ENCODE assay signal across 8 mouse cellular contexts in genomic region chr1:92641514-92642272, GRCm38 (mm10). TPM values are rescaled to one million over a fixed set of nuclear protein-coding genes. Genes with fewer than 3 reads are reported as not detected.
DNase-seq lines count a peak whose midpoint lies in the region; ATAC-seq lines count a peak whose summit lies in the region.

TSS of gene Cops9 (minus strand) at chr1:92641985.

- peak within 1 kb of the TSS; percentile 89 for H3K4me3 ChIP-seq in hindbrain, embryonic 12.5 days

- no peaks in the 10 kb centered on the region for H3K9me3 ChIP-seq in hindbrain, embryonic 12.5 days (replicated peaks)

- peaks cover 23% of the 10 kb centered on the region for H3K4me1 ChIP-seq in hindbrain, embryonic 12.5 days

- H3K36me3 ChIP-seq in hindbrain, embryonic 12.5 days: peaks cover 26% of the 10 kb centered on the region

- peak; percentile 93 for ATAC-seq in hindbrain, embryonic 12.5 days (ENCODE audit: low FRiP score)

- peak within 1 kb of the TSS; percentile 94 for H3K9ac ChIP-seq in hindbrain, embryonic 12.5 days

- H3K27me3 ChIP-seq in hindbrain, embryonic 12.5 days: peaks cover 9% of the 10 kb centered on the region; the same call in 1 of the 2 replicates

- peak within 1 kb of the TSS; percentile 99 for H3K4me2 ChIP-seq in hindbrain, embryonic 12.5 days (replicated peaks)

- WGBS in hindbrain, embryonic 12.5 days: 2% methylated on average over 50 of the region's 50 CpGs

- peak within 1 kb of the TSS; percentile 71 for H3K27ac ChIP-seq in hindbrain, embryonic 12.5 days

- peak; percentile 96 for DNase-seq in NIH3T3 (ENCODE audit: low read depth)
- peak; percentile 93 to 95 for DNase-seq in cerebellum, postnatal 10 days
- DNase-seq in frontal cortex, postnatal 10 days (ENCODE audit: low spot score in 2 of 2): peak; percentile 79 to 86
- DNase-seq in layer of hippocampus, postnatal 14 days (ENCODE audit: low spot score in 2 of 2): peak; percentile 90 to 92
- DNase-seq in lung, postnatal 14 days: peak; percentile 91
- DNase-seq in retina, adult 2 months (ENCODE audit: low read depth, low spot score): peak; percentile 91
- DNase-seq in thymus, postnatal 36 days: peak; percentile 82 to 84

RNA-seq across cellular contexts. Expression of gene Cops9, which starts in this region (rescaled TPM):
- polyA plus RNA-seq in hindbrain, embryonic 12.5 days (2016; fragmentation: Nextera tagmentation; extraction: Ambion mirVana): 333 and 394 TPM in 2 replicates
- 100 to 1,000 TPM; 315 to 327 TPM for total RNA-seq in layer of hippocampus, postnatal 14 days (2021)

Comparison
In these comparisons a context has a peak if more than half of its experiments do, and no peak if none do; other contexts are left out.
1. Peak in every context shown above with its lines: DNase-seq, ATAC-seq, H3K4me3 ChIP-seq and H3K27ac ChIP-seq.